Mouse (Mus musculus): ENCODE data around the gene Abcd3. TPM values are rescaled to one million over a fixed set of nuclear protein-coding genes. Genes with fewer than 3 reads are reported as not detected.
"Not testable (repeated sequence)": the region's sequence is repeated elsewhere in the genome, so short reads cannot be mapped to it uniquely, and the experiment has no call there.

Gene Abcd3
- total and polyA plus RNA-seq, 2 experiments, result 45.5 to 397 TPM

DNA sequence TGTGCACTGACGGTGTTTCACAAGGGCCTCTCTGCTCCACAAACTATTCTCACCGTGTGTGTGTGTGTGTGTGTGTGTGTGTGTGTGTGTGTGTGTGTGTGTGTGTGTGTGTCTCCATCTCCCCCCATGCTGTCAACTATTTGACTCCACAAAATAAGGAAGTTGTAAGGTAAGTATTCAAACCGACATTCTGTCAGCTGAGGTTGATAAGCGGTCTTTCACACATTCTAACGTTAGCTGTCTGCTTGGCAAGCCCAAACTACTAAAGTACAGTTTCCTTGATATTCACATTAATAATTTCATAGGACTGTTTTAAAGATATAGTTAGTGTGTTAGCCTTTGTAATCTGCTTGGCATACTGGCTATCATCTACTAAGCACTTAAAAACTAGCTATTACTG, 48.3 kb downstream of the Abcd3 start:
- DNase-seq (ENCODE audit: extremely low read depth, low read depth, low spot score), result no peak
- no peak for TF ChIP-seq CTCF (IDR thresholded peaks at IDR 0.05; ENCODE audit: low read depth, low read length)
- no peak for TF ChIP-seq POLR2A (IDR thresholded peaks at IDR 0.05; ENCODE audit: extremely low read depth, insufficient read depth, low read length)
- no peaks in the 10 kb centered on the region for H3K27me3 ChIP-seq (ENCODE audit: control insufficient read depth, insufficient read depth, low read length)
- H3K79me2 ChIP-seq (ENCODE audit: control insufficient read depth, insufficient read depth, low read length), result no peaks in the 10 kb centered on the region
- H3K4me3 ChIP-seq (ENCODE audit: insufficient read depth, low read depth, low read length), result no peak overlapping the region
- H3K27ac ChIP-seq (replicated peaks; ENCODE audit: insufficient read depth, low read depth, low read length), result no peak overlapping the region
- 70% methylated on average over 5 of the region's 5 CpGs for WGBS
- H3K9ac ChIP-seq (ENCODE audit: low read depth, low read length), result no peak overlapping the region
- H3K4me1 ChIP-seq (ENCODE audit: control insufficient read depth, insufficient read depth, low read length), result no peaks in the 10 kb centered on the region
- peaks cover 72% of the 10 kb centered on the region for H3K36me3 ChIP-seq (ENCODE audit: control insufficient read depth, insufficient read depth, low read length)

DNA sequence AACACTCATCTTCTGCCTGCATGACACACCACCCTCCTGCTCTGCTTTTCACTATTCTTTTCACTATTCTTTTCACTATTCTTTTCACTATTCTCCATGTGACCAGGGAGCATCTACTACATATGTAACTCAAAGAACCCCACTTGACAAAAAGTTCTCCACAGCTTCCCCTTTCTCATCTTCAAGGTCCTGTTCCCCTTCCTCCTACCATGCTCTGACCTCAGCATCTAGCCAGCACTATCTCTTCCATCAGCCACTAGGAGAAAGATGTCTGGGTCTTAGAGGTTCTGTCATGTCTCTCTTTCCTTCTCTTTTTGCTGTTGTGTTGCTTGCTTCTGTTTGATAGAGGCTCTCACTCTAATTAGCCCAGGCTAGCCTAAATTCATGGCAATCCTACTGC, 49.1 kb downstream of the Abcd3 start:
- DNase-seq (ENCODE audit: extremely low read depth, low read depth, low spot score), result no peak
- no peaks in the 10 kb centered on the region for H3K79me2 ChIP-seq (ENCODE audit: control insufficient read depth, insufficient read depth, low read length)
- no peak overlapping the region for H3K9ac ChIP-seq (ENCODE audit: low read depth, low read length)
- H3K27ac ChIP-seq (replicated peaks; ENCODE audit: insufficient read depth, low read depth, low read length), result no peak overlapping the region
- no peaks in the 10 kb centered on the region for H3K27me3 ChIP-seq (ENCODE audit: control insufficient read depth, insufficient read depth, low read length)
- TF ChIP-seq CTCF (IDR thresholded peaks at IDR 0.05; ENCODE audit: low read depth, low read length) (no peak), POLR2A (IDR thresholded peaks at IDR 0.05; ENCODE audit: extremely low read depth, insufficient read depth, low read length) (no peak)
- peaks cover 72% of the 10 kb centered on the region for H3K36me3 ChIP-seq (ENCODE audit: control insufficient read depth, insufficient read depth, low read length)
- H3K4me1 ChIP-seq (ENCODE audit: control insufficient read depth, insufficient read depth, low read length), result no peaks in the 10 kb centered on the region
- H3K4me3 ChIP-seq (ENCODE audit: insufficient read depth, low read depth, low read length), result no peak overlapping the region

DNA sequence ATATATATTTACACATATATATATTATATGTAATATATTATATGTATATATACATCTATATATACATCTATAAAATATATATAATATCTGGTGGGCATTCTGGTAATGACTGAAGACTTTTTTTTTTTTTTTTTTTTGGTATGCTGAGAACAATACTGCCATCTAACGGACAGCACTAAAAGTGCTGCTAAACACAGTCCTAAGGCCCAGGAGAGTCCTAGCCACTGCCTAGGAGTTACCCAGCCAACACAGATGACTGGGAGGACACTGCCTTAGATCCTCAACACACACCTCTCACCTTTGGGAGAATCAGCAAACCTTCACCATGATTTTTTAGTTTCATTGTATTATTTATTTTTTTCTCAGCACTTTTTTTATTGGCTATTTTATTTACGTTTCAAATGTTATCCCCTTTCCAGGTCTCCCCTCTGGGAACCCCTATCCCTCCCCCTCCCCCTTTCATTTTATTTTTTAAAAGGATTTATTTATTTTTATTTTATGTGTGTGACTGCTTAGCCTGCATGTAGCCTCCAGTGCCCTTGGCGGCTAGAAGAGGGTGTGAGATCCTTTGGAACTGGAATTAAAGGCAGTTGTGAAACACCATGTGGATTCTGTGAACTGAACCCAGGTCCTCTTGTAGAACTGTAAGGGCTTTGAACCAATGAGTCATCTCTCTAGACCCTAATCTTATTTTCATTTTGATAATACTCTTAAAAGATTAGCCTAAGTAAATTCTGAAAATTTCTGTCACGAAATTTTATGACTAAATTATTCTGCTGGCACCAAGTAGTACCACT, 52.8 kb downstream of the Abcd3 start:
- TF ChIP-seq CTCF (IDR thresholded peaks at IDR 0.05; ENCODE audit: low read depth, low read length) (peak; percentile 18; the same call in 1 of the 2 replicates), POLR2A (IDR thresholded peaks at IDR 0.05; ENCODE audit: extremely low read depth, insufficient read depth, low read length) (no peak)
- H3K4me1 ChIP-seq (ENCODE audit: control insufficient read depth, insufficient read depth, low read length), result no peaks in the 10 kb centered on the region
- peak; percentile 63 for DNase-seq (ENCODE audit: extremely low read depth, low read depth, low spot score)
- no peaks in the 10 kb centered on the region for H3K27me3 ChIP-seq (ENCODE audit: control insufficient read depth, insufficient read depth, low read length)
- no peak overlapping the region for H3K9ac ChIP-seq (ENCODE audit: low read depth, low read length)
- no peak overlapping the region for H3K4me3 ChIP-seq (ENCODE audit: insufficient read depth, low read depth, low read length)
- no peak overlapping the region for H3K27ac ChIP-seq (replicated peaks; ENCODE audit: insufficient read depth, low read depth, low read length)
- no peaks in the 10 kb centered on the region for H3K79me2 ChIP-seq (ENCODE audit: control insufficient read depth, insufficient read depth, low read length)
- 46% methylated on average over 4 of the region's 4 CpGs for WGBS
- peaks cover 82% of the 10 kb centered on the region for H3K36me3 ChIP-seq (ENCODE audit: control insufficient read depth, insufficient read depth, low read length)

DNA sequence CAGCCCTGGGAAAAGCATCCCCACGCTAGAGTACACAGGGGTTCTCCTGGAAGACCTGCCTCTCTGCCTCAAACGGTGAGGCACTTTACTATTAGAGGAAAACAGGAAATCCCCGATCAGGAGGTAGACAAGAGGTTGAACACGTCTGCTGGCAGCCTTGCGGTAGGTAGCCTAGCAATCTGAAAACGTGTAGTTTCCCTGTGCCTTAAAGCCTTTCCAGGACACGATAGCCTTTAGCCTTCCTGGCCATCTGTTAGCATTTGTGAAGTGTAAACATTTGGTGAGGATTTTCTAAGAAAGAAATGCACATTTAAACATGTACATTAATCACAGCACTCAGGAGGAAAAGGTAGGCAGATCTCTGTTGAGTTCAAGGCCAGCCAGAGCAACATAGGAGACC, 56.7 kb downstream of the Abcd3 start:
- TF ChIP-seq CTCF (IDR thresholded peaks at IDR 0.05; ENCODE audit: low read depth, low read length) (no peak), POLR2A (IDR thresholded peaks at IDR 0.05; ENCODE audit: extremely low read depth, insufficient read depth, low read length) (no peak)
- Histone ChIP-seq H3K36me3 (ENCODE audit: control insufficient read depth, insufficient read depth, low read length) (peaks cover 63% of the 10 kb centered on the region), H3K27me3 (ENCODE audit: control insufficient read depth, insufficient read depth, low read length) (no peaks in the 10 kb centered on the region), H3K79me2 (ENCODE audit: control insufficient read depth, insufficient read depth, low read length) (no peaks in the 10 kb centered on the region), H3K4me1 (ENCODE audit: control insufficient read depth, insufficient read depth, low read length) (no peaks in the 10 kb centered on the region), H3K9ac (ENCODE audit: low read depth, low read length) (no peak overlapping the region), H3K4me3 (ENCODE audit: insufficient read depth, low read depth, low read length) (no peak overlapping the region), H3K27ac (replicated peaks; ENCODE audit: insufficient read depth, low read depth, low read length) (no peak overlapping the region)
- no peak for DNase-seq (ENCODE audit: extremely low read depth, low read depth, low spot score)
- WGBS, result 59% methylated on average over 7 of the region's 7 CpGs

DNA sequence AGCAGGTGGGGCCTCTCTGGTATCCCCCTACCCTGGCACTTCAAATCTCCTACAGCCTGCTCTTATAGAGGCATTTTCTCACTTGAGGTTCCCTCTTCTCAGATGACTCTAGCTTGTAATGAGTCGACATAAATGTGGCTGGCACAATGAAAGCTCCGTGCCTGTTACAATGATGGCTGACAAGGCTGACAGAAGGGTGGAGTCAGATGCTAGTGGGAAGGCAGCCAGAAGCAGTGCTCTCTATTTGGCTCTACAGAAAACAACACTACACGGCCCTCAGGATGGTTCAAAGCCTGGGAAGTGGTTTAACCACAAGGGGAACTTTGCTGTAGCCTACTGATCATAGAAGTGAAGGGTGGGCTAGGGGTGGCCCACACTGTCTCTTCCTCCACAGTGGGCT, 60.0 kb downstream of the Abcd3 start:
- H3K9ac ChIP-seq (ENCODE audit: low read depth, low read length), result no peak overlapping the region
- no peaks in the 10 kb centered on the region for H3K27me3 ChIP-seq (ENCODE audit: control insufficient read depth, insufficient read depth, low read length)
- TF ChIP-seq CTCF (IDR thresholded peaks at IDR 0.05; ENCODE audit: low read depth, low read length) (no peak), POLR2A (IDR thresholded peaks at IDR 0.05; ENCODE audit: extremely low read depth, insufficient read depth, low read length) (no peak)
- H3K4me1 ChIP-seq (ENCODE audit: control insufficient read depth, insufficient read depth, low read length), result no peaks in the 10 kb centered on the region
- H3K79me2 ChIP-seq (ENCODE audit: control insufficient read depth, insufficient read depth, low read length), result no peaks in the 10 kb centered on the region
- no peak overlapping the region for H3K4me3 ChIP-seq (ENCODE audit: insufficient read depth, low read depth, low read length)
- peaks cover 36% of the 10 kb centered on the region for H3K36me3 ChIP-seq (ENCODE audit: control insufficient read depth, insufficient read depth, low read length)
- no peak overlapping the region for H3K27ac ChIP-seq (replicated peaks; ENCODE audit: insufficient read depth, low read depth, low read length)
- 44% methylated on average over 3 of the region's 3 CpGs for WGBS
- DNase-seq (ENCODE audit: extremely low read depth, low read depth, low spot score), result no peak

DNA sequence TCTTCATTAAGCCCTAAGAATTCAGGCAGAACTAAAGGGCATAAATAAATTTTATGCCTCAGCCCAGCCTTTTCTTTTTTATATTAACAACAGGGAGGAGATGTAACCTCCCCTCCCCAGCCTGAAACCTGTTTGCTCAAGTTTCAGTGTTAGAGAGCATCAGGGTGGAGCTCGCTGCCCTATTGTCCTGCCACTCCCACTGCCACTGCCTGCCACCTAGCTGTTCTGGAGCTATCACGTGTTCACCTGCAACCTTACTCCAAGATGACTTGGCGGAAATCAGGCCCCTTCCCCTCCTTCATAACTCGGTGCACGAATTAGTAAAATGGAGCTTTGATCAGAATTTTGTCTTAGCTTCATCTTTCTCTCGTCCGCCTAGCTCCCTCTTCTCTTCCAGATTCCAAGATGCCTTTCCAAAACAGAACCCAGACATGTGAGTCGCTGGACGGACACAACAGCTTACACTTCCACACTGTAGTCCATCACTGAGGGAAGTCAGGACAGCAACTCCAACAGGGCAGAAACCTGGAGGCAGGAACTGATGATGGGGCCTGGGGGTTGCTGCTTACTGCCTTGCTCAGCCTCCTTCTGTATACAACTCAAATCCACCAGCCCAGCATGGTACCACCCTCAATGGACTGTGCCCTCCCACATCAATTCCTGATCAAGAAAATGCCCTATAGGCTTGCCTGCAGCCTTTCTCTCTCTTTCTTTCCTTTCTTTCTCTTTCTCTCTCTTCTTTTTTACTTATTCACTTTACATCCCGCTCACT, 60.6 kb downstream of the Abcd3 start:
- peaks cover 31% of the 10 kb centered on the region for H3K36me3 ChIP-seq (ENCODE audit: control insufficient read depth, insufficient read depth, low read length)
- H3K4me1 ChIP-seq (ENCODE audit: control insufficient read depth, insufficient read depth, low read length); H3K79me2 ChIP-seq (ENCODE audit: control insufficient read depth, insufficient read depth, low read length); H3K27ac ChIP-seq (replicated peaks; ENCODE audit: insufficient read depth, low read depth, low read length); H3K4me3 ChIP-seq (ENCODE audit: insufficient read depth, low read depth, low read length); H3K27me3 ChIP-seq (ENCODE audit: control insufficient read depth, insufficient read depth, low read length); DNase-seq (ENCODE audit: extremely low read depth, low read depth, low spot score); H3K9ac ChIP-seq (ENCODE audit: low read depth, low read length): not testable (repeated sequence)
- 76% methylated on average over 10 of the region's 10 CpGs for WGBS

DNA sequence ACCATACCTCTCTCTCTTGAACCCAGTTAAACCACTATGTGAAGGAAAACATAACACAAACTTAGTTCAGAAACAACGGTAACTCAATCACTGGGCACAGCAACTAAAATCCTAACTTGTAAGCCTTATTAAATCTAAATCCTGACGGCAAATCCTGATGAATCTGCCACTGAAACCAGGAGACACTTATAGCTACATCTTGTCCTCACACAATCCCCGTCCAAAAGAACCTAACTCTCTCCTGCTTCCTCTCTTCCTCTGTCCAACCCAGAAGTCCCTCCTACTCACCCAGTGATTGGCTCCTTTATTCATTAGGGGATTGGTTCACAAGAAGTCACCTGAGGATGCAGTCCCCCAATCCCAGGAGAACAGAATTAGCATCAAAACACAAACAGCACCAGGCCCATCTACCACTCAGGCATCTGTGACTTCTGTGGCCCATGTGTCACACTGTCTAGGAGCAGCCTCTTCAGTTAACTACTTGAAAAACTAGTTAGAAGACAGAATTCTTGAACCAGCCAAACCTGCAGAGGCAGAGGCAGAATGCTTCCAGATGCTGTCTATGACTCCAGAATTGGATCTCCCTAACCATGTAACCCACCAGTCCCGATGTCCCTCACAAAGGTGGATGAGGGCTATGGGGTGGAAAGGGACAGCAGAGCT, 73.8 kb downstream of the Abcd3 start:
- H3K36me3 ChIP-seq (ENCODE audit: control insufficient read depth, insufficient read depth, low read length); H3K79me2 ChIP-seq (ENCODE audit: control insufficient read depth, insufficient read depth, low read length); H3K27me3 ChIP-seq (ENCODE audit: control insufficient read depth, insufficient read depth, low read length); DNase-seq (ENCODE audit: extremely low read depth, low read depth, low spot score); H3K27ac ChIP-seq (replicated peaks; ENCODE audit: insufficient read depth, low read depth, low read length); H3K9ac ChIP-seq (ENCODE audit: low read depth, low read length); H3K4me1 ChIP-seq (ENCODE audit: control insufficient read depth, insufficient read depth, low read length); H3K4me3 ChIP-seq (ENCODE audit: insufficient read depth, low read depth, low read length): not testable (repeated sequence)
- 95% methylated on average over 4 of the region's 4 CpGs for WGBS
